Mouse (Mus musculus) ovary, postnatal 14 days (tissue): ENCODE data around the gene Mrpl36.

Experiments used
- DNase-seq: peaks from one replicate; pipeline ENCODE4 v3.0.0; 2022; ENCODE audit warnings: low spot score

Gene Mrpl36

DNA sequence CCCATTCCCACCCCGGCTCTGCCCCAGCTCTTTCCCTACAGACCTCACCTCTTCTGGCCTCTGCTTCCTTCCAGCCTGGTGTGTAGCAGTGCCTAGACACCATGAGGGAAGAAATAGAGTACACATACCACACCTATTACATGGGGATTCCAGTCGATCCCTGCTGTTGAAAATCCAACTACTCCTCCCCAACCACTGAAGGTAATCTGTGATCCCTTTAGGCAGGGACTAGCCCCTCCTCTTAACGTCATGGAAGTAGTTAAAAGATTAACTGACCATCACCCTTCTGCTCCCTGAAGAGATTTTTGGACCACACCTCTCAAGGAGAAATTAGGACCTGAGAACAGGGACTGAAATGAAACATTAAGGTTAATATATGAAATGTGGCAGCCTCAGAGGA is 18.9 kb downstream of the Mrpl36 start:
- DNase-seq = no peak

DNA sequence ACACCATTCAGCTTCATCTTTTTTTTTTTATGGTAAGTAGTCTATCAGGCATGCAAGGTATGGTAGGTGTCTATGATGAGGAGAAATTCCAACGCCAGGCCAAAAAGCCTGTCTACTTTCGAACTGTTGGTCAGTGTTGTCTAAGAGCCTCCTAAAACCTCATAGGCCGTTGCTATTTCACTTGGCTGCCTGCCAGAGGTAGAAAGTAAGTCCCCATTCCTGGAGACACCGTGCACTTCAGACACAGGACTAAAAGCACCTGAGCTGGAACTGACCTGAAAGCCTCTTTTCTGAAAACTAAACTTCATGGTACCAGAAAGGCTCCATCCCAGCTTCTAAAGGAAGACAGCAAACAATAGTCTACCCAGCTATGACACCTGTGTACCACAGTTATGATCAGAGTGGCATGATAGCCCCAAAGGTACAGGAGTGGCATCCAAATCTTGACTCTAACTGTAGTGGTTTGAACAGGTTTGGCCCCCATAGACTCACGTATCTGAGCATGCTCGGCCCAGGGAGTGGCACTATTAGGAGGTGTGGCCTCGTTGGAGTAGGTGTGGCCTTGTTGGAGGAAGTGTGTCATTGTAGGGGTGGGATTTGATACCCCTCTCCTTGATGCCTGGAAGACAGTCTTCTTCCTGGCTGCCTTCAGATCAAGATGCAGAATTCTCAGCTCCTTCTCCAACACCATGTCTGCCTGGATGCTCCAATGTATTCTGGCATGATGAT is 19.8 kb downstream of the Mrpl36 start:
- DNase-seq = no peak

DNA sequence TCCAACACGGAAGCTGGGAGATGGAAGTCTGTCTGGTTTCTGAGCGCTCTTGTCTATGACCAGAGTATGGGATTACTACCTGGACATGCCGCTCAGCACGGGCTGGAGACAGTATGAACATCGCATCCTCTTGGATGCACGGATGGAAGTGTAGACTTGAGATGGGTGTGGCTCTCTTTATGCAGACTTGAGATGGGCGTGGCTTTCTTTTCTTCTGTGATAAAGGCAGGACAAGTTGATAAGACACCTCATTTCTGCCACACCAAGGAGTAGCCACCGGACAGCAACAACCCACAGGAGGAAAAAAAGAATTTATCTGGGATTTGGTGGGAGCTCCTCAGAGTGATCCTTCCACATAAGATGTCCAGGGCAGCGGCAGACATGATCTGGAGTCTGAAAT is 22.4 kb downstream of the Mrpl36 start:
- DNase-seq = no peak

DNA sequence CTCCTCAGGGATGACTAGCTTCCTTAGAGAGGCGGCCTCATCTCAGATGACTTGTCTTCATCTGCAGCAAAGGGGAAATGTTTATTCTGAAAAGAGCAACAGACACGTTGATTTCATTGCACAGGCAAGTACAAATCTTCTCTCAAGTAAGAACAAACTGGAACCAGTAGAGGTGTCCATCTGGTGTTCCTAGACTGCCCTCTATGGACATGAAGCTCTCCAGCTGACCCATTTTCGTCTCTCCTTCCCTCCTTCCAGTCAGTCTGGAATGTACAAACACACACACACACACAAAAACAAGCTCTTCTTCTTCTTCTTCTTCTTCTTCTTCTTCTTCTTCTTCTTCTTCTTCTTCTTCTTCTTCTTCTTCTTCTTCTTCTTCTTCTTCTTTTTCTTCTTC is 23.6 kb downstream of the Mrpl36 start:
- no peak for DNase-seq

DNA sequence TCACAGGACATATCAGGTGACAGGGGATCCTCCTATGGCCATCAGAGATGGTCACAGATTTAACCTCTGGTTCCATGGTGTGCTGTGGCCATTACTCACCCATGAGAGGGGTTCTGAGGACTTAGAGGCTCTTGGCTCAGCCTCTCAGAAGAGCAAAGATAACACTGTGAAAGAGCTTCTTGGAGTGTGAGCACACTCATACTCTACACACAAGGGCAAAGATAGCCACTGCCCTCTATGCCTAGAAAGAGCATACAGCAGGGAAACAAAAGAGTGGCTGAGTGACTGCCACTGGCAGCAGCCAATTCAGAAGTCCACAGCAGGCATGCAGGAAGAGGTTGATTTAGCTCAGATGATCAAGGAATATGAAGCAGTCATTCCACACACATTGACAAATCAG is 24.2 kb downstream of the Mrpl36 start:
- DNase-seq = no peak

DNA sequence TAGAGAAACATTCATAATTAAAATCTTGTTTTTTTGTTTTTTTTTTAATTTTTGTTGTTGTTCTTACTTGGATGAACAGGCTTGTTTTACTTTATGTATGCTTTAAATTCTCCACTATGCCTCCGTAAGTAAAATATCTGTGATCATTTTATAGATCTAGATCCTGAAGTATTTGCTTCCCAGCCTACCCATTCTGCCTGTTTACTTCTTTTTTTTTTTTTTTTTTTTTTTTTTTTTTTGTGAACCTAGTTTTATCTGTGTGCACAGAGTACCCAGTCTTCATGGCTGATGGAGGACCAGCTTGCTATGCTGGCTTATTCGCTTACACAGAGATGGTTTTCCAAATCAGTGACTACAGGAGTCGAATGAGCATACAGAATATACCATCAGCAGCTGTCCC is 28.8 kb downstream of the Mrpl36 start:
- DNase-seq = no peak

DNA sequence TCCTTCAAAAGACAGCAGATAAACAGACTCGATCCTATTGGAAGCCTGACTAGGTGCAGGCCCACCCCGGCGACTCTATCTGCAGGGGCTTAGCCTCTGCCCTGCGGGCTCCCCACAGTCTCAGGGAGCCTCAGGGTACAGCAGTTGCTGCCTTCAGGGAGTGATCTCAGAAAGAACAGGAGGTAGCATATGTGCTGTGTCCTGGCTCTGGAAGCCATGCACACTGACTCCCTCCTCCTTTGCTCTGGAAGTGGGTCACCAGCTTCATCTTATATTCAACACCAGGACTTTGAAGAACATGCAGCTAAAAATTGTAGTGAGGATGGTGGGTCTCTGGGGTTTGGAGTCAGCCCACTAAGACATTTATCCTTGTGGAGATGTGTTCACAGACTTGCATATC is 45.1 kb downstream of the Mrpl36 start:
- DNase-seq = no peak

DNA sequence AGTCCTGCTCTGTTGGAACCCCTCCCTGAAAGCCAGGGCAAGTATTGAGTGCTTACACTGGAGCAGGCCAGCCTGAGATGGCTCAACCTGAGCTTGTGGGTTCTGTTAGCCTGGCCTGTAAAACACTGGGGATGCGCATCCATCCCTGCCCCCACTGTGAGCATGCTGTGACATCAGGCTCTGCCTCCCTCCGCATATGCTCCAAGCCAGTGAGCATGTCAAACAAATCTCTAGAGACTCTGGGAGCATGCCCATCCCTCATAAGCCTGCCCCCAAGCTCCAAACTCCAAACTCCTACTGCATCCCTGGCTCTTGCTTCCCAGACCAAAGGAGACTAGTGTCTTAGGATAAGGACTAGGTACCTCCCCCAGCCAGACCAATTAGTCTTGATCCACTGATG is 46.3 kb downstream of the Mrpl36 start:
- DNase-seq = no peak

DNA sequence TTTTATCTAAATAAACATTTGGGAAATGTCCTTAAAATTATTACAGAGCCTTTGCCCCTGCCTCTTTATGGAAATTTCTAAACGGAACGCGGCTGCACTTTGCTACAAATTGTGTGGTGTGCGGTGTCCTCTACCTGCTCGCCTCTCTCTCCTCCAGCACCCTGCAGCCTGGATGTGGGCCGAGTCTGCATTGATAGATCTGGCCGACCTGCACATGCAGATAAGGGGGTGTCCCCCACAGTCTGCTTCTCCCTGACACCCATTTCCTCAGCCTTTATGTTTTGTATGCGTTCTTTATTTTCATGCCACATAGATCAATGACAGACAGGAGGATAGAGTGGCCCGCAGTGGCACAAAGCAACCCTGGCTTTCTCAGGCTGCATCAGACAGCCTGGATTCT is 49.3 kb downstream of the Mrpl36 start:
- no peak for DNase-seq
